8 mouse cellular contexts compared by ENCODE assay signal in genomic region chr5:36465889-36466288, GRCm38 (mm10). TPM values are rescaled to one million over a fixed set of nuclear protein-coding genes. Genes with fewer than 3 reads are reported as not detected.
DNase-seq lines count a peak whose midpoint lies in the region; ATAC-seq and TF ChIP-seq lines count a peak whose summit lies in the region.
"Had no signal": no experiment of that assay in that cellular context is flagged by ENCODE, and none has a peak within 500 bp of the region (broad histone marks: within the 10 kb centered on the region; RNA-seq: fewer than 3 reads in every experiment).

No protein-coding gene starts in this region.

- no peak for ATAC-seq in megakaryocyte, adult 5-6 weeks (ENCODE audit: poor library complexity, severe bottlenecking)
- no peak for ATAC-seq in forebrain, embryonic 12.5 days (ENCODE audit: low FRiP score)
- no peak for ATAC-seq in limb, embryonic 14.5 days (ENCODE audit: low FRiP score, low read depth)
- ATAC-seq in stomach, embryonic 16.5 days (ENCODE audit: insufficient read depth, low FRiP score) = no peak
- no peak for ATAC-seq in CD4-positive, CD25-positive, alpha-beta regulatory T cell, adult 4 months

- H3K27ac ChIP-seq in forebrain, embryonic 12.5 days = no peak overlapping the region
- no peak overlapping the region for H3K27ac ChIP-seq in limb, embryonic 14.5 days (replicated peaks; ENCODE audit: low read depth, low read length)
- H3K27ac ChIP-seq in stomach, embryonic 16.5 days (ENCODE audit: low read length) = no peak overlapping the region

- 33% methylated on average over 8 of the region's 8 CpGs for WGBS in forebrain, embryonic 12.5 days
- WGBS in limb, embryonic 14.5 days = 29% methylated on average over 8 of the region's 8 CpGs
- 19% methylated on average over 8 of the region's 8 CpGs for WGBS in stomach, embryonic 16.5 days

- no peaks in the 10 kb centered on the region for H3K27me3 ChIP-seq in megakaryocyte, embryonic 14.5 days (replicated peaks)
- H3K27me3 ChIP-seq in forebrain, embryonic 12.5 days = peaks cover 14% of the 10 kb centered on the region
- H3K27me3 ChIP-seq in limb, embryonic 14.5 days (ENCODE audit: control insufficient read depth, insufficient read depth, low read length) = no peaks in the 10 kb centered on the region
- H3K27me3 ChIP-seq in stomach, embryonic 16.5 days (ENCODE audit: control insufficient read depth, insufficient read depth, low read length) = no peaks in the 10 kb centered on the region

- H3K36me3 ChIP-seq in megakaryocyte, embryonic 14.5 days (replicated peaks; ENCODE audit: low read length) = peaks cover 39% of the 10 kb centered on the region
- peaks cover 18% of the 10 kb centered on the region for H3K36me3 ChIP-seq in forebrain, embryonic 12.5 days (replicated peaks)
- H3K36me3 ChIP-seq in limb, embryonic 14.5 days (ENCODE audit: control insufficient read depth, insufficient read depth, low read length) = peaks cover 21% of the 10 kb centered on the region
- peaks cover 12% of the 10 kb centered on the region; the same call in 1 of the 2 replicates for H3K36me3 ChIP-seq in stomach, embryonic 16.5 days (ENCODE audit: control insufficient read depth, insufficient read depth, low read length)

- H3K4me1 ChIP-seq in megakaryocyte, embryonic 14.5 days = peaks cover 91% of the 10 kb centered on the region
- peaks cover 29% of the 10 kb centered on the region for H3K4me1 ChIP-seq in forebrain, embryonic 12.5 days
- peaks cover 10% of the 10 kb centered on the region for H3K4me1 ChIP-seq in limb, embryonic 14.5 days (ENCODE audit: control insufficient read depth, insufficient read depth, low read length)
- H3K4me1 ChIP-seq in stomach, embryonic 16.5 days (ENCODE audit: control insufficient read depth, insufficient read depth, low read length) = peaks cover 9% of the 10 kb centered on the region

- H3K4me2 ChIP-seq in forebrain, embryonic 12.5 days = peak overlapping the region; percentile 99
- H3K4me2 ChIP-seq in limb, embryonic 14.5 days (replicated peaks; ENCODE audit: low read depth, low read length, severe bottlenecking) = peak overlapping the region; percentile 92
- peak overlapping the region; percentile 88 for H3K4me2 ChIP-seq in stomach, embryonic 16.5 days (ENCODE audit: low read depth, low read length)

- H3K9ac ChIP-seq in forebrain, embryonic 12.5 days = peak overlapping the region; percentile 80
- peak overlapping the region; percentile 81 for H3K9ac ChIP-seq in limb, embryonic 14.5 days (ENCODE audit: low read depth, low read length, severe bottlenecking)
- peak overlapping the region; percentile 89 for H3K9ac ChIP-seq in stomach, embryonic 16.5 days (ENCODE audit: low read length)

- H3K4me3 ChIP-seq in megakaryocyte, embryonic 14.5 days (replicated peaks) = peak overlapping the region; percentile 94
- H3K4me3 ChIP-seq in forebrain, embryonic 12.5 days (replicated peaks) = peak overlapping the region; percentile 95
- H3K4me3 ChIP-seq in limb, embryonic 14.5 days (replicated peaks; ENCODE audit: low read length) = peak overlapping the region; percentile 94
- peak overlapping the region; percentile 94 for H3K4me3 ChIP-seq in stomach, embryonic 16.5 days (replicated peaks; ENCODE audit: low read length)

- DNase-seq in limb, embryonic 14.5 days (ENCODE audit: low spot score) = no peak
- DNase-seq in embryo, embryonic 10.5 days (ENCODE audit: low spot score) = no peak
- DNase-seq: cerebellum, adult 11-12 months had no signal

- no peak for TF ChIP-seq POLR2A in limb, embryonic 14.5 days (IDR thresholded peaks at IDR 0.05; ENCODE audit: borderline replicate concordance, extremely low read depth, insufficient read depth, insufficient read length)

- no peaks in the 10 kb centered on the region for H3K9me3 ChIP-seq in megakaryocyte, embryonic 14.5 days
- no peaks in the 10 kb centered on the region for H3K9me3 ChIP-seq in forebrain, embryonic 12.5 days
- no peaks in the 10 kb centered on the region for H3K9me3 ChIP-seq in limb, embryonic 14.5 days (ENCODE audit: control insufficient read depth, low read length)
- no peaks in the 10 kb centered on the region for H3K9me3 ChIP-seq in stomach, embryonic 16.5 days (replicated peaks; ENCODE audit: control insufficient read depth, low read length)

RNA-seq across cellular contexts. Expression of gene Grpel1, which starts 1.1 kb away (rescaled TPM):
- 4.2 and 17.4 TPM in 2 replicates for polyA plus RNA-seq in megakaryocyte, embryonic 14.5 days (2012; ENCODE audit: insufficient read depth, low replicate concordance)
- total RNA-seq in megakaryocyte, adult 5-6 weeks (2015) = 24.3 and 24.7 TPM in 2 replicates
- total RNA-seq in megakaryocyte, adult 5-6 weeks (2017) = 21.9 and 24.3 TPM in 2 replicates
- polyA plus RNA-seq in forebrain, embryonic 12.5 days (2016; fragmentation: Nextera tagmentation; extraction: Ambion mirVana) = 46.6 and 48.5 TPM in 2 replicates
- 18.5 and 22.9 TPM in 2 replicates for polyA plus RNA-seq in limb, embryonic 14.5 days (2012; rRNA removed)
- 52.8 and 52.9 TPM in 2 replicates for polyA plus RNA-seq in limb, embryonic 14.5 days (2014; fragmentation: Nextera tagmentation; extraction: Ambion mirVana)
- polyA plus RNA-seq in stomach, embryonic 16.5 days (2015; fragmentation: Nextera tagmentation; extraction: Ambion mirVana) = 54.6 and 58.3 TPM in 2 replicates
- polyA plus RNA-seq in CD4-positive, CD25-positive, alpha-beta regulatory T cell, adult 4 months (2017; shearing (Covaris generic)) = 10 to 100 TPM; 40.4 to 41.8 TPM

RNA-seq across cellular contexts. Expression of gene Tada2b, which starts 18.2 kb away (rescaled TPM):
- 37.5 and 60.1 TPM in 2 replicates for polyA plus RNA-seq in megakaryocyte, embryonic 14.5 days (2012; ENCODE audit: insufficient read depth, low replicate concordance)
- 12.0 and 14.0 TPM in 2 replicates for total RNA-seq in megakaryocyte, adult 5-6 weeks (2015)
- total RNA-seq in megakaryocyte, adult 5-6 weeks (2017) = 16.5 and 23.3 TPM in 2 replicates
- polyA plus RNA-seq in forebrain, embryonic 12.5 days (2016; fragmentation: Nextera tagmentation; extraction: Ambion mirVana) = 3.0 and 3.2 TPM in 2 replicates
- 11.0 and 12.1 TPM in 2 replicates for polyA plus RNA-seq in limb, embryonic 14.5 days (2012; rRNA removed)
- polyA plus RNA-seq in limb, embryonic 14.5 days (2014; fragmentation: Nextera tagmentation; extraction: Ambion mirVana) = 3.7 and 4.6 TPM in 2 replicates
- polyA plus RNA-seq in stomach, embryonic 16.5 days (2015; fragmentation: Nextera tagmentation; extraction: Ambion mirVana) = 1.7 and 2.0 TPM in 2 replicates
- 1 to 10 TPM; 3.0 to 3.9 TPM for polyA plus RNA-seq in CD4-positive, CD25-positive, alpha-beta regulatory T cell, adult 4 months (2017; shearing (Covaris generic))

RNA-seq across cellular contexts. Expression of gene Ccdc96, which starts 18.5 kb away (rescaled TPM):
- polyA plus RNA-seq in megakaryocyte, embryonic 14.5 days (2012; ENCODE audit: insufficient read depth, low replicate concordance) = 0.57 TPM in 1 of 2 replicates, not detected in the other
- total RNA-seq in megakaryocyte, adult 5-6 weeks (2015) = 0.57 TPM in 1 of 2 replicates, not detected in the other
- total RNA-seq in megakaryocyte, adult 5-6 weeks (2017) = 0.08 and 0.18 TPM in 2 replicates
- 4.8 and 4.9 TPM in 2 replicates for polyA plus RNA-seq in forebrain, embryonic 12.5 days (2016; fragmentation: Nextera tagmentation; extraction: Ambion mirVana)
- 0.09 and 0.11 TPM in 2 replicates for polyA plus RNA-seq in limb, embryonic 14.5 days (2012; rRNA removed)
- polyA plus RNA-seq in limb, embryonic 14.5 days (2014; fragmentation: Nextera tagmentation; extraction: Ambion mirVana) = 0.08 and 0.15 TPM in 2 replicates
- 0.07 and 0.30 TPM in 2 replicates for polyA plus RNA-seq in stomach, embryonic 16.5 days (2015; fragmentation: Nextera tagmentation; extraction: Ambion mirVana)
- not detected for polyA plus RNA-seq in CD4-positive, CD25-positive, alpha-beta regulatory T cell, adult 4 months (2017; shearing (Covaris generic))
